Mouse (Mus musculus) spleen, postnatal 4 days (tissue): Measurements from ENCODE around the gene Olfr1270.
"Not testable (repeated sequence)": the region's sequence is repeated elsewhere in the genome, so short reads cannot be mapped to it uniquely, and the experiment has no call there.

Source experiments
- DNase-seq, 2 experiments: peaks; one replicate each; pipeline ENCODE4 v3.0.0; 2022; ENCODE audit warnings: low spot score in 2 of 2

The Olfr1270 gene

DNA sequence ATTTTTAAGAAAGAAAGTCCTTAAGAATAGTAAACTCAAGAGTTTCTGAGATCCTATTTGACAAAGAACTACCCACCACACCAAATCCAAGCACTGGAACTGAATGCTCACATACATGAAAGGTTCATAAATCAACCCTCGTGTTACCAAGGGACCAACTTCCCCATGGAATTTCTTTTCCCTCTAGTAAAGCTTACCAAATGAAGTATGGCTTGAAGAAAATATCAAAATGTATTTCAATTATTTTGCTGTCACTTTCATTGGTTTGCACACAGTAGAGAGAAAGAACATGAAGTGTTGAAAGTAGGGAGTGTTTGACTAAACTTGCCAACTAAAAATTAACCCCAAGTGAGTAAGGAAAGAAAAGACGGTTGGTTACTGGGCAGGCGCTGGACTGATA lies at the start of gene Olfr1270:
Gene Olfr1270, minus strand, starts transcription at position 101 of the 400 bp plus-strand sequence.
- DNase-seq = no peak

DNA sequence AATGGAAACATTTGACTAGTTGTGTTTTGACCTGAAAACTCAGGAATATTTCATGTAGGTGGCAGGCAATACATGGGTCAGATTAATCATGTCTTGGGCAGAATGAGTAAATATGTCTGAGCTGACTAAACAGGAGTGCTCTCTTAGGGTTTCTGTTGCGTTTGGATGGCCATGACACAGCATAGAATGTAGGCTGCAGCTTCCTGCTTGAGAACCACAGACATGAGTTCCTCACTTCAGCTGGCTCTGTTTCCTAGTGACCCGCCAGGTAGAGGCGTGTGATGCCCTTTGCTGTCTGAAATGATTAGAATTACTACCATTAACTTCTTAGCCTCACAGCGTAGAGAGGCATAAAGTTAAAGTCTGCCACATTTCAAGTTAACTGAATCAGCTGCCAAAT lies 46.7 kb upstream of the Olfr1270 start:
- not testable (repeated sequence) for DNase-seq

GRCm38 (mm10) chr2:90195285-90195684 lies 42.4 kb upstream of the Olfr1270 start:
- DNase-seq = not testable (repeated sequence)

DNA sequence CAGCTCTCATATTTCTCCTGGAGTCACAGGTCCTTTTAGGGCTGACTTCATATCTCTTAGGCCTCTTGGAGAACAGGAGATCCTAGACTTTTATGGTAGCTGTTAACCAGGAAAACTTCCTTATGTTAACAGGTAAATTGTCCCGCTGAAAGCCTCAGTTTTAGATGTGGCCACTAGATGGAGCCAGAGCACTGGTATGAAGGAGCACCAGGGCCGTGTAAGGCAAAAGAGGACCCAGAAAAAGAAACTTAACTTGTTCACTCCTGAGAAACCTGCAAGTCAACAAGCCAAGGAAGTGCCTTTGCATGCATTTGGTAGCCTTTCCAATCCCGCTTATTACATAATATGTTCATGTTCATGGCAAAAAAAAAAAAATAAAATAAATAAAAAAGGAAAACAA lies 41.9 kb upstream of the Olfr1270 start:
- DNase-seq = not testable (repeated sequence)

GRCm38 (mm10) chr2:90187082-90187481 lies 34.2 kb upstream of the Olfr1270 start:
- not testable (repeated sequence) for DNase-seq

DNA sequence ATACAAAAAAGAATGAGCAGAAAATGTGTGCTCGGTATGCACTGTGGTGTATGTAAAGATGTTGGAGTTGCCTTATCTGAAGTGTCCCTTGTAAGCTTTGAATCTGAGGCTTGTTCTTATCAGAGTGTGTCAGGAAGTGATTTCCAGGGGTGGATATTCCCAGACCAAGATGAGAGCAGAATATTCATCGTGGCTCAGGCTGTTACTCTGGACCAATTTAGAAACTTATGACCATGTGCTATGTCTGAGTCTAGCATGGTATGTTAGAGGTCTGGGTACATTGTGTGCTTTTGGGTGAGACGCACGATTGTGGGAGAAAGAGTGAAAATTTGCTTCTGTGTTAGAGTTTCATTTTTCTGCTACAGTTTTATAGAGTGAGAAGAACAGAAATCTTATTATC lies 33.2 kb upstream of the Olfr1270 start:
- DNase-seq = not testable (repeated sequence)

- DNase-seq = no peak
These were observed 1.0 kb upstream of the Olfr1270 start for GRCm38 (mm10) chr2:90153916-90154315.

DNA sequence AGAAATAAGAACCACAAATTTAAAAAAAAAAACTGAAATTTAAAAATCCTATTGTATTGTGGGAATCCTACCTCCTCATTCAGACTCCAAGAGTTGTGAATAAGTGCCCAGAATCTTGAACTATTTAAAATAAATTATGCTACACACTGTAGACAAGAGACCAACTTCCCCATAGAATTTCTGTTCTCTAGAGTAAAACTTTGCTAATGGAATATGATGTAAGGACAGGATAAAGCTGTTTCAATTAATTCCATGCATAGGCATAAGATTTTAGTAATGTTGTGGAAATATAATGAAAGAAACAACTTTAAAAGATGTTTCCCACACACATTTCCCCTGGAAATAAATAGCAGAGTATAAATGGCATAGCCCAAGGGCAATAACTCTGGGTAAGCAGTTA lies 10.7 kb downstream of the Olfr1270 start, which contains the start of gene Olfr32:
Gene Olfr32, minus strand, starts transcription at position 101 of the 400 bp plus-strand sequence.
- no peak for DNase-seq

GRCm38 (mm10) chr2:90121312-90121711 lies 31.6 kb downstream of the Olfr1270 start, which contains the start of gene Olfr1269:
Olfr1269 (minus strand) TSS chr2:90121412.
- no peak for DNase-seq
